Mouse (Mus musculus) layer of hippocampus, adult 8-10 months (tissue): Measurements from ENCODE around the gene Tpi1. TPM values are rescaled to one million over a fixed set of nuclear protein-coding genes. Genes with fewer than 3 reads are reported as not detected.
"Not testable (repeated sequence)": the region's sequence is repeated elsewhere in the genome, so short reads cannot be mapped to it uniquely, and the experiment has no call there.

Experiments used
- DNase-seq, 2 experiments: peaks; one replicate each; pipeline ENCODE4 v3.0.0; 2022; ENCODE audit warnings: low spot score in 2 of 2
- total RNA-seq, 4 experiments: library from RNA; stranded (reverse); gene quantifications; 2 replicates each; pipeline ENCODE4 v1.2.4; 2022

The Tpi1 gene
- total RNA-seq, 4 experiments from 2014 or later, result 782 to 819 (median 789) TPM

DNA sequence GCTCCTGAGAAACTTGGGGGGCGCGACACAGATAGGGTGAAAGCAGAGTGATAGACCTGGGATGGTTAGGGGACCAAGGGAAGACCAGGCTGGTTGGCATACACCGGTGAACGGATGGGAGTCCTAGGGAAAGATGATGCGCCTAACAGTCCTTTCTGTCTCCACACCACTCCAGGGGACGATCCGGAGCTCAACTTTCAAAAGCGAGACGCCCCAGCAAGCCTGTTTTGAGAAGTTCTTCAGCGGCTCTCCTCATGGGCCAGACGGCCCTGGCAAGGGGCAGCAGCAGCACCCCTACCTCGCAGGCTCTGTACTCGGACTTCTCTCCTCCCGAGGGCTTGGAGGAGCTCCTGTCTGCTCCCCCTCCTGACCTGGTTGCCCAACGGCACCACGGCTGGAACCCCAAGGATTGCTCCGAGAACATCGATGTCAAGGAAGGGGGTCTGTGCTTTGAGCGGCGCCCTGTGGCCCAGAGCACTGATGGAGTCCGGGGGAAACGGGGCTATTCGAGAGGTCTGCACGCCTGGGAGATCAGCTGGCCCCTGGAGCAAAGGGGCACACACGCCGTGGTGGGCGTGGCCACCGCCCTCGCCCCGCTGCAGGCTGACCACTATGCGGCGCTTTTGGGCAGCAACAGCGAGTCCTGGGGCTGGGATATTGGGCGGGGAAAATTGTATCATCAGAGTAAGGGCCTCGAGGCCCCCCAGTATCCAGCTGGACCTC, 4.9 kb downstream of the Tpi1 start:
- peak in 1 of 2 experiments; percentile 45 for DNase-seq

DNA sequence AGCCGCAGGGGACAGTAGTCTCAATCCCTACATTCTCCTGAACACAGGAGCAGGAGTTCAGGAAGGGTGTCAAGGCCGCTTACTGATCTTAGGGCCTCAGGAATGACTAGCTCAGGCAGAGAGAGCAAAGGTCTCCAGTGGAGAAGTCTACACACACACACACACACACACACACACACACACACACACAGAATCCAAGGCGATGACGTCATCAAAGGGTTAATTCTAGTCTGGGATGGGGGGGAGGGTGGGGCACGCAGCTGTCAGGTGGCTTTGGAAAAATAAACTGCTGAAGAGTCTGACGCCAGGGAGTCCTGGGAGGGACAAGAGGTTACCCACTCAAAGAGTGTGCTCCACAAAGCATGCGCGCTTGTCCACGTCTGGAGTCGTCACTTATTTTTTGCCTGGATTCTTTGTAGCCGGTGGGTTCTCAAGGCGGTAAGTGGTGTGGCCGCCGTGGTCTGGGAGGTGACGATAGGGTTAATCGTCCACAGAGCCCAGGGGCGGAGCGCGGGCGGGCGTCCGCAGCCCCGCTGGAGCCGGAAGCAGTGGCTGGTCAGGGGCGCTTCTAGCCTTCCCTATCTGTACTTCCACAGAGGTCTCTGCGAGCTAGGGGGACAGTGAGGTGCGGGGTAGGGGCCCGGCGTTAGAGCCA, 5.6 kb downstream of the Tpi1 start, which contains the start of gene Spsb2:
Spsb2 (plus strand) TSS at position 304 of the 655 bp plus-strand sequence.
- DNase-seq, result no peak

DNA sequence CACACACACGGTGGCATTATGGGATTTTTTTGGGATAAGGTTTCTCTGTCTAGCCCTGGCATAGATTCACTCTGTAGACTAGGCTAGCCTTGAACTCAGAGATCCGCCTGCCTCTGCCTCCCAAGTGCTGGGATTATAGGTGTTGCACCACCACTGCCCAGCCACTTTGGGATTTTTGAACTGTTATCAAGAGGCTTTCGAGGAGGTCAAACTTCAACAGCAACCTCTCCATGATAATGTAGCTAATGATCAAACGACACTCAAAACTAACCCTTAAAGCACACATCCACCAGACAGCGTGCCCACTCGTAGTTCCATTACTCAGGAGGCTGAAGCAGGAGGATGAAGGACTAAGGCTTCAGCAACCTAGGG, 6.1 kb downstream of the Tpi1 start:
- no peak for DNase-seq

DNA sequence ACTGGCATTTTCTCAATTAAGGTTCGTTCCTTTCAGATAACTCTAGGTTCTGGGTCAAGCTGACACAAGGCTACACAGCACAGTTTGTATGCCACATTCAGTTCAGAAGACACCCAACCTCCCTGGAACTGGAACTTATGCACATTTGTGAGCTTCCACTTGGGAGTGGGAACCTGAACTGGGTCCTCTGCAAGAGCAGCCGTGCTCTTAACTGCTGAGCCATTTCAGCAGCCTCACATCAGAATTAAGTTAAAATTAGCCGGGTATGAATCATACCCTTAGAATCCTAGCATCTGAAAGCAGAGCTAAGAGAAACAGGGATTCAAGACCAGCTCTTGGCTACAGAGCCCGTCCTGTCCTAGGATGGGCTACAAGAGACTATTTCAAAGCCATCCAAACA, 6.7 kb downstream of the Tpi1 start:
- no peak for DNase-seq

DNA sequence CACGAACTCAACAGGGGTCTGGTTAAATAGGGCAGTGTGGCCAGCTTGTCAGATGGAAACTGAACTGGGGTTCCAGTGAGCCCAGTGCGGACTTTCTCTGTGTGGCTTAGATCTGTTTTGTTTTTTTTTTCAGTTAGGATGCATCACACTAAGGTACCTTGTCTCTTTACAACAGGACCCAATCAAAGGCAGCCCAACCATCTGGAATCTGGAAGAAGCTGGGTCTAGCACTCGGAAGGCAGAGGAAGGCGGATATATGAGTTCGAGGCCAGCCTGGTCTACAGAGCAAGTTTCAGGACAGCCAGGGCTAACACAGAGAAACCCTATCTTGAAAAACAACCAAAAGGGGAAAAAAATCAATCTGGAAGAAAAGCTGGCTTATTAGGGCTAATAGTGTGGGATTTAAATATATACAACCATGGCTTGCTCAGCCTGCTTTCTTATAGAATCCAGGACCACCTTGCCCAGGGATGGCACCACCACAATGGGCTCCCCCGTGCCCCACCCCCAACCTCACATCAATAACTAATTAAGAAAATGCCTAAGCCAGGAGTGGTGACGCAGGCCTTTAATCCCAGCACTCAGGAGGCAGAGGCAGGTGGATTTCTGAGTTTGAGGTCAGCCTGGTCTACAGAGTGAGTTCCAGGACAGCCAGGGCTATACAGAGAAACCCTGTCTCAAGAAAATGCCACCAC, 7.5 kb downstream of the Tpi1 start:
- no peak for DNase-seq

DNA sequence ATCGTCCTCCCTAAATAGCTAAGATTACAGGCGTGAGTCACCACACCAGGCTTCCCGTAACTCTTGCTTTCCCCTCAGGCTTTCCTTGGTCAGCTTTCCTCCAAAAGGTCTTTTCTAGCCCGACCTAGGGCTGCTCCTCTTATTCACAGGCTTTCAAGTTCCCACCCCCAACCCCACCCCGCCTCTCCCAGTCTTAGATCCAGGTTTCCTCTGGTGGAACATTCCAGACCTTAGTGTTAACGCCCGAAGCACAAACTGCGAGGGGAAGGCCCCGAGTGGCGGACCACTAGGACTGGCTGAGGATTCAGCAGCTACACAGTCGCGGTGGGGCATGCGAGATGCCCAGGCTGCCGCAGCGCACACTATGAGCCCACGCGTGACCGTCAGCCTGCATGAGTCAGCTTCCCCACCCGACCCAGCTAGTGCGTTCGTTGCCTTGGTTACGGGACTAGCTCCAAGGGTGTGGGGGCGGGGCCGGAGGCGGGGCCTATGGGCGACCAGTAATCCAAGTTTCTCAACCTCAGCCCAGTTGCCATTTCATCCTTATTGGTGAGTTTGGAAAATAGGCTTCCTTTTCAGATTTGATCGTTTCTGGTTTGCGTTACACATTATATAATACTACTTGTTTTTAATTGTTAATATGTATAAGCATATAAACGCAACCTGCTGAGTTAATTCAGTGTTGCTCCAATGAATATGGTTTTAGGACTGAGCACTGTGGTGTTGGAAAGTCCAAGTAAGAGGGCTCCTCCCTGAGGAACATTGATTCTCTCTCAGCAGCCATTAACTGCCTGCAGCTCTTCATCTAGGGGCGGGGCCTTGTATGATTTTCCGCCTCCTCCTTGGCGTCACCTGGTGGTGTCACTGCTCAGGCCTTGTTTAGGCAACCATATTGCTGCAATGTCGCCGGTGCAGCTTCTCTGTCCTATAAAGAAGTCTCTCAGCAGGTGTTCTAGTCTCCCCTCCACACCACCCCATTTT, 8.5 kb downstream of the Tpi1 start:
- DNase-seq, result peak; percentile 95 to 96

DNA sequence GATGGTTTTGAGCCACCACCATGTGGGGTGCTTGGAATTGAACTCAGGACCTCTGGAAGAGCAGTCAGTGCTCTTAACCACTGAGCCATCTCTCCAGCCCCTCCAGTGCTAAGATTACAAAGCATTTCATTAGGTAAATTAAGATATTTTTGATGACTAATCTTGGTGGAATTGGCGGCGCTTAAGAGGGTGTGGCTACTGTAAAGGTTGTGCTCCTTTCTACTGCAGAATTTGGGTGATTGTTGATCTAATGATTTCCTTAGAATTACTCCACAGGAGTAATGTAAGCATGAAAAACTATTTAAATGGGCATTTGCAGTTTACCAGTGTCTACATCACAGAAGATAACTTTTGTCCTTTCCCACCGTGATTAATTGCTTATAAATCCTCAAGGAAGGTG, 9.8 kb downstream of the Tpi1 start:
- no peak for DNase-seq

DNA sequence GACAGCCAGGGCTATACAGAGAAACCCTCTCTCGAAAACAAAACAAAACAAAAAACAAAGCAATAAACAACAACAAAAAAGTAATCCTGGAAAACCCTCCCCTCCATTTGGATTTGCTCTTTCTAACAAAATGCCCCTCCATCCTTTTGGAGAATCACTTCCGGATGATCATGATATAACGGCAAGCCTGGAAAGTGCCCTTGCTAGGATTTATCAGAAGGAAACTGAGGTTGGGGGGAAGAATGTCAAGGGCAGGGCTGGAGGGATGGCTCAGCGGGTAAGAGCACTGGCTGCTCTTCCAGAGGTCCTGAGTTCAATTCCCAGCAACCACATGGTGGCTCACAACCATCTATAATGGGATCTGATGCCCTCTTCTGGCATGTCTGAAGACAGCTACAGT, 10.4 kb downstream of the Tpi1 start:
- not testable (repeated sequence) for DNase-seq

DNA sequence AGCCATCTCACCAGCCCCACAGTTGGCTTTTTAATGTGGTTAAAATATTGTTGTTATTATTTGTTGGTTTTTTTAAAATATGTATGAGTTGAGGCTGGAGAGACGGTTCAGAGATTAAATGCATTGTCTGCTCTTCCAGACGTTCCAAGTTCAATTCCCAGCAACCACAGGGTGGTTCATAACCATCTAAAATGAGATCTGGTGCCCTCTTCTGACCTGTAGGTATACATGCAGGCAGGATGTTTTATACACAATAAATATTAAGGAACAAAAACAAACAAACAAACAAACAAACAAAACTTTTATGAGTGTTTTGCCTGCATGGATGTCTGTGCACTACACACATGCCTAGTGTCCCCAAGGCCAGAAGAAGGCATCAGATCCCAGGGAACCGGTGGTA, 11.0 kb downstream of the Tpi1 start:
- DNase-seq, result no peak

DNA sequence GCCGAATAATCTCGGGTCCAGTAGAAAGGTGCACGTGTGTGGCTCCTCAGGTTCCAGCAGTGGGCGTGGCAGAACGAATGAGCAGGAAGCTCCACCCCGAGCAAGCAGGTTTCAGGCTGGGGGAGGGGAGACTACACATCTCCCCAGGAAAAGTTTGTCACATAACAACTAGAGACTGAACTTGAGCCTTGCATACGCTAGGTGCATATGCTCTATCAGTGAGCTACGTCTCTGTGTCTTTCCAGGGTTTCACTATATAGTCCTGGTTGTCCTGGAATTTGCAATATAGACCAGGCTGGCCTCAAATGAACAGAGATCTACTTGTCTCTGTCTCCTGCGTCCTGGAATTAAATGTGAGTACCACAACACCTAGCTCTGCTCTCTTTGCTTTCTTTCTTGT, 11.7 kb downstream of the Tpi1 start:
- DNase-seq, result not testable (repeated sequence)

DNA sequence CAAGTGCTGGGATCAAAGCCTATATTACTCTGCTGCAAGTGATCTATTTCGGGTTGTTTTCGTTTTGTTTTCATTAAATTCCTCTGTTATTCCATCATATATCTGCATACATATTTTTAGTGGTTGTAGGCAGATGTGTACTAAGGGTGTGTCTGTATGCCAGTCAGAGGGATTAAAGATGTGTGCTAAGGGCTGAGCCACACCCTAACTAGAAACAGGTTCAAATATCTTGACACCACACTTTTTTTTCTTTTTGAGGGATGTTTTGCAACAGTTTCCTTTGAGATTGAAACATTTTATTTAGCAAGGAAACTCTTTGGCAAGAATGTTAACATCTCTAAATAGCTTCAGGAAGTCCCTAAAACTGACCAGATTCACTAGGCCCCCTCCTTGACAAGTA, 17.9 kb downstream of the Tpi1 start:
- no peak for DNase-seq

DNA sequence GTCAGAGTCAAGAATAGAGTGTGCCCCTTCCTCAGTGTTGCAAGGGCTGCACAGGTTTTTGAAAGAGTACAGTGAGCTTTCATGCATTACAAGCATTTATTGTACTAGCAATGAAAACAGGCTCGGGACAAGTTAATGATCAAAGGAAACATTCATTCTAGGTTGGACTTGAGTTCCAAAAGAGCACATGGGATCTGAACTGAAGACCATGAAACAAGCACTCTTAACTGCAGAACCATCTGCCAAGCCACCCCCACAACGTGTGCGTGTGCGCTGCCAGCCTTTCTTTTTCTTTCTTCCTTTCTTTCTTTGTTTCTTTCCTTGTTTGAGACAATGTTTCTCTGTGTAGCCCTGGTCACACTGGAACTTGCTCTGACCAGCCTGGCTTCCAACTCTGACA, 18.3 kb downstream of the Tpi1 start:
- no peak for DNase-seq

DNA sequence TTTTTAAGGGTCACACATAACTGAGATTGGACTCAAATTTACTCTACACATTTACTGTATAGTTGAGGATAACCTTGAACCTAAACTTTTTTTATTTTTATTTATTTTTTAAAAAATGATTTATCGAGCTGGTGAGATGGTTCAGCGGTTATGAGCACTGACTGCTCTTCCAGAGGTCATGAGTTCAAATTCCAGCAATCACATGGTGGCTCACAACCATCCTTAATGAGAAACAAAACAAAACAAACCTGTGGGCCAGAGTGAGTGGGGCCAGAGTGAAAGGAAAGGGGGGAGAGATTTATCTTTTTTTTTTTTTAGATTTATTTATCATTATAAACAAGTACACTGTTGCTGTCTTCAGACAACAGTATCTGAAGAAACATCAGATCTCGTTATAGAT, 22.2 kb downstream of the Tpi1 start:
- no peak for DNase-seq

DNA sequence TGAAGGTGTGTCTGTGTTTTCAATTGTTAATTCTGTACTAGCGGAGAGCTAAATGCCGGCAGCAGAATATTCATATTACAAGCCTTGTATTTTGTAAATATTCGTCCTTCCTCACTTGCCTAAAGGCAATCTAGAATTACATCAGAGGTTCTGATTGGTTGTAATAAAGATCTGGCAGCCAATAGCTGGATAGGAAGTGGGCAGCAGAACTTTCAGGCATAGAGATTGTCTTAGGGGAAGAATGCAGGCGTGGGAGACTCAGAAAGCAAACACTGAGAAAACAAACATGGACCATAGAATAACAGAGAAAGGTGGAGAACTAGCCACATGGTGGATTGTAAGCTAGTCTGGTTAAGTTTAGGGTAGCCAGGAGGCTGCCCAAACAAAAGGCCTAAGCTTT, 24.0 kb downstream of the Tpi1 start:
- DNase-seq, result no peak

DNA sequence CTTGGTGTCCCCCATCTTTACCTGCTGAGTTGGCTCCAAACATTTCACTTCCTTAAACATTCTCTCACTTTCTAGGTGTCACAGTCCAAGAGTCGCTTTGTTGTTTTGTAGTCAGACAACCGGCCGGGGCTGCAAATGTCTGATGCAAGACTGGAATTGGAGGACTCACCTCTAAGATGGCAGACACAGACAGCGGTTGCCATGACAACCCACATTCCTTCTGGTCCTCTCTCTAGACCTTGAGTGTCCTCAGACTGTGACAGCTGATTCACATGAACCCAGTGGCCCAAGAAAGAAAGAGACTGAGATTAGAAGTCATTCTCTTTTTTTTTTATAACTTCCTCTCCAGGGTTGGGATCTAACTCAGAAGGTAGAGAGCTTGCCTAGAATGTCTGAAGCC, 24.6 kb downstream of the Tpi1 start:
- no peak for DNase-seq

DNA sequence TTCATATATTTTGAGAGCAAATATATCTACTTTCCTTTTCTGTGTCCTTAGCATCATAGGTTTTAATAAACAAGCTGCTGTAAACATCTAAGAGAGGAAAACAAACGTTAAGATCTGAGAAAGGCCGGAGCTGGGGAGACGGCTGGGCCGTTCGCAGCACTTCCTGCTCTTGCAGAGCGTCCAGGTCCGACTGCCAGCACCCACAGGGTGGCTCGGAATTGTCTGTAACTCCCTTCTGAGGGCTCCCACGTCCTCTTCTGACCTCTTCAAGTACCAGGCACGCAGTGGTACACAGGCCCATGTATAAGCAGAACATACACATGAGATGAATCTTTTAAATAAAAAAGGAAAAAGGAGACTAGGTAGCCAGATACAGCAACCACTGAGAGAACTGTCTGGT, 26.4 kb downstream of the Tpi1 start:
- no peak for DNase-seq

DNA sequence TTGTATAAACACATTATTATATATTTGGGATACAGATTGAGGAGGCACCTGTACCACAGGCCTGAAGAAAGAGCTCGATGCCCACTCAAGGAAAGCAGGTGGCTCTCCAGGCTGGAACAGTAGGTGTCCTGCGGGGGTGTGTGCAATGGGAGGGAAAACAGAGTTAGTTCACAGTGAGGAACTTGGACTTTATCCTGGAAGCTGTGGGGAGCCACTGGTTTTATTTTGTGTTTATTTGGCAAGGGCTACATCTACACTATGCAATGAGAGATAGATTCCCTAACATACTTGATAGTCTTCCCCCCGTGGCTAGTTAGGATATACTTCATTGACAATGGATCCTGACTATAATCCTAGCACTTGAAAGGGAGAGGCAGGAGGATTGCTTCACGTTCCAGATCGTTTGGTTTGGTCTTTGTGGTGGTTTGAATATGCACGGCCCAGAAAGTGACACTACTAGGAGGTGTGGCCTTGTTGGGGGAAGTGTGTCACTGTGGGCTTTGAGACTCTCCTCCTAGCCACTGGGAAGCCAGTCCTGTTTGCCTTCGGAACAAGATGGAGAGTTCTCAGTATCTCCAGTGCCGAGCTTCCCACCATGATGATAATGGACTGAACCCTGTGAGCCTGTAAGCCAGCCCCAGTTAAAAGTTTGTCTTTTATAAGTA, 27.2 kb downstream of the Tpi1 start:
- DNase-seq, result no peak

DNA sequence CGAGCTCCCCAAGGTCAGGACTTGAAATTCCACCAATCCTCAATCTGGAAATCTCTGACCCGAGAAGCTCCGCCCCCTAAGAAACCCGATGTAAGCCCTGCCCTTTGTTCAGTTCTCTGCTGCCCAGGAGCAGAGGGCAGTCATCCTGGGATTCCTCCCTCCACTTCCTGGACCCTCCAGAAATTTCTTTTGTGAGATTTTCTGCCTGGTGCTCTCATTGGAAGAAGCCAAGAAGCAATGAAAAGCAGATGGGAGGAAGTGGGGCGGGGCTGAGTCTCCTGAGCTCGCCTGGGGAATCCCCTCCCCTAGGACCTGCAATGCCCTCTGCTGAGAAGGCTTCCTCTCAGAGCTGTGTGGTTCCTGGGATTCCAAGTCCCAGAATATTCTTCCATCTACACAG, 31.7 kb downstream of the Tpi1 start:
- no peak for DNase-seq

DNA sequence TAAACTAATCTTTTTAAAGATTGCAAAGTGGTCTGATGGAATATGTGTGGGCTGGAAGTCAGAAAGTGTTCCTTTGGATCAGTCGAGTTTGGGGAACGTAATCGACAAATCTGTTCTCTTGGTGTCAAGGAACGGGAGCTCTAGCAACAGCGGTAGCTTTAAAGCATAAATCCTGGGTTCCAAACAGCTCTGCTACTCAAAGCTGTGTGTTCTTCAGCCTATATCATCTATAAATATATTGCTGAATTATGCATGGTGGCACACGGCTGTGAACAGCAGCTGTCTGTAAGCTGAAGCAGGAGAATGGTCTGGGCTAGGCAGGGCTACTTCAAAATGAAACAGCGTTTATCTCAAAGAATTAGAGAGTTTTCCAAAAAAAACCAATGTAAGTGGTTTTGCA, 33.2 kb downstream of the Tpi1 start:
- no peak for DNase-seq

DNA sequence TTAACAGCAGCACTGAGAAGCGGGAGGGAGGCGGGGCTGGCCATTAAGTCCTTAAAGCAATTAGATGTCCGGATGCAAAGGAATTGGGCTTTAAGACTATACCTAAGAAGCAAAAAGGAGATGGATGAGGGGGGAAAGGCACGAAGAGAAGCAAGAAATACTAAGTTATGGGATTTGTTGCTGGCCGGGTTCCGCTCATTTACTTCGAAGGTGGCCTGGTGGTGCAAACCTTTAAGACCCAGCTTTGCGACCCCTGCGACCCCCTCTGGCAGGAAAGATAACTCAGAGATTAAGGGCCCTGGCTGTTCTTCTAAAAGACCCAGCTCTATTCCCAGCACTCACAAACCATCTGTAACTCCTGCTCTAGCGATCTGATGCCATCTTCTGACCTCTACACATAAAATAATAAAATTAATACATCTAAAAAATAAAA, 34.1 kb downstream of the Tpi1 start:
- no peak for DNase-seq
